Mouse (Mus musculus) fat pad, adult 2 months (tissue): ENCODE measurements around the gene Hoxd9.

Source experiments
- DNase-seq: peaks from one replicate; pipeline ENCODE4 v3.0.0-alpha.2; 2011; ENCODE audit warnings: low read depth, low spot score; ENCODE audit errors: extremely low read depth

Hoxd9 gene

DNA sequence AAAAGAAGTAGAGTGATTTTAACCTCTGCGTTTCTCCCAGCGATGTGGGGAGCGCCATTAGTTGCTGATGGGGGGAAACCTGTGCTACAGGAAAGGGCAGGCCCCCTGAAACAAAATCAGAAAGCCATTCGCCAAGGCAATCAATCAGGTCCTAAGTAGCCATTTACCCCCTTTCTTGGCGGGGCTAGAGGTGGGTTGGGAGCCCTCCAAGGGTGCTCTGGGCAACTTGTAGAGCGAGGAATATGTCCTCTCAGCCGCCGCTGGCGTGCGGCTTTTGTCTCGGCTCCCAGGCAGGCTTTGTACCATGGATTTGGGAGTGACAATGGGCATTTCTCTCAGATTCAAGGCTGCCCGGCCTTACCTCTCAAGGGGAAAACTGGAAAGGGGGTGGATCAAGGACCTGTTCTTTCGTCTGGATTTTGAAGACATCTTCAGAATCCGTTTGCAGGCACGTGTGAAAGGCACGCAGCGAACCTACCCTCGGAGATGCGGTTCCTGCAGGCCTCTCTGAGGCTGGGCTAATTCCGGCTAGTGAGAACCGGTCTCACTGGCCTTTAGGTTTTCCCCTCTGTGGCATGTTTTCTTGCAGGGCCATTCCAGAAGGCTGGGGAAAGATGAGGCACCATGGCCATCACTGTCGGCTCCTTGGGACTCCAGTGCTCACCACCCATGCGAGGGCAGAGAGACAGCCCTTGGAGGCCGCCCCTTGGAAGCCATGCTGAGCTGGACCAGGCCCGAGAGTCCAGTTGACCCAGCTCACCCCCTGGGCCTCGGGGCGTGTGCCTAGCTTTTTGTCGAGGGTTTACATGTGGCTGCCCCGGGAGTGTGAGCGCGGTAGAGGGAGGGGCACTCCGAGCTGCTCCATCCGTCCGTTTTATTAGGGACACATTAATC, 838 bp upstream of the Hoxd9 start:
- no peak for DNase-seq

DNA sequence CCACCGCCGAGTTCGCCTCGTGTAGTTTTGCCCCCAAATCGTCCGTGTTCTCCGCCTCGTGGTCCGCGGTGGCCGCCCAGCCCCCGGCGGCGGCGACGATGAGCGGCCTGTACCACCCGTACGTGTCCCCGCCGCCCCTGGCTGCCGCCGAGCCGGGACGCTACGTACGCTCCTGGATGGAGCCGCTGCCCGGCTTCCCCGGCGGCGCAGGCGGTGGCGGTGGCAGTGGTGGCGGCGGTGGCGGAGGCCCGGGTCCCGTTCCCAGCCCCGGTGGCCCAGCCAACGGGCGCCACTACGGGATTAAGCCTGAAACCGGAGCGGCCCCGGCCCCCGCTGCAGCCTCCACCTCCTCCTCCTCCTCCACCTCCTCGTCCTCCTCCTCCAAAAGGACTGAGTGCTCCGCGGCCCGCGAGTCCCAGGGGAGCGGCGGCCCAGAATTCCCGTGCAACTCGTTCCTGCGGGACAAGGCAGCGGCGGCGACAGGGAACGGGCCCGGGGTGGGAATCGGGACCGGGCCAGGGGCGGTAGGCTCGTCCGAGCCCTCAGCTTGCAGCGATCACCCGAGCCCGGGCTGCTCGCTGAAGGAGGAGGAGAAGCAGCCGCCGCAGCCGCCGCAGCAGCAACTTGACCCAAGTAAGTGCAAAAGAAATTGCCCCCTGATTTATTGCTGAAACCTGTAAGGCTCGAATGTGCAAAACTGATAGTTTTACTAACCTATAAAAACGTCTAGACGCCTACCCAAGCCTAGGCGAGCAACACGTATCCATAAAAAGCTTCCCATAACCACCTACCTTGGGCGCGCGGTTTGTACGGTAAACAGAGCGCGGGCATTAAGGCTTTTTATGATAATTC, 900 bp downstream of the Hoxd9 start:
- DNase-seq: no peak

DNA sequence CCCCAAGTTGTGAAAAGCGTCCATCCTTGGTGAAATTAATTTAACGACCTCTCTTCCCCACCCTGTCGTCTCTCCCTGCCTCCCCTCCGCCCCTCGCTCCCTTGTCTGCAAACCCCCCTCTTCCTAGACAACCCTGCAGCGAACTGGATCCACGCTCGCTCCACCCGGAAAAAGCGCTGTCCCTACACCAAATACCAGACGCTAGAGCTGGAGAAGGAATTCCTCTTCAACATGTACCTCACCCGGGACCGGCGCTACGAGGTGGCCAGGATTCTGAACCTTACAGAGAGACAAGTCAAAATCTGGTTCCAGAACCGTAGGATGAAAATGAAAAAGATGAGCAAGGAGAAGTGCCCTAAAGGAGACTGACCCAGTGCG, 1.5 kb downstream of the Hoxd9 start:
- DNase-seq: no peak

DNA sequence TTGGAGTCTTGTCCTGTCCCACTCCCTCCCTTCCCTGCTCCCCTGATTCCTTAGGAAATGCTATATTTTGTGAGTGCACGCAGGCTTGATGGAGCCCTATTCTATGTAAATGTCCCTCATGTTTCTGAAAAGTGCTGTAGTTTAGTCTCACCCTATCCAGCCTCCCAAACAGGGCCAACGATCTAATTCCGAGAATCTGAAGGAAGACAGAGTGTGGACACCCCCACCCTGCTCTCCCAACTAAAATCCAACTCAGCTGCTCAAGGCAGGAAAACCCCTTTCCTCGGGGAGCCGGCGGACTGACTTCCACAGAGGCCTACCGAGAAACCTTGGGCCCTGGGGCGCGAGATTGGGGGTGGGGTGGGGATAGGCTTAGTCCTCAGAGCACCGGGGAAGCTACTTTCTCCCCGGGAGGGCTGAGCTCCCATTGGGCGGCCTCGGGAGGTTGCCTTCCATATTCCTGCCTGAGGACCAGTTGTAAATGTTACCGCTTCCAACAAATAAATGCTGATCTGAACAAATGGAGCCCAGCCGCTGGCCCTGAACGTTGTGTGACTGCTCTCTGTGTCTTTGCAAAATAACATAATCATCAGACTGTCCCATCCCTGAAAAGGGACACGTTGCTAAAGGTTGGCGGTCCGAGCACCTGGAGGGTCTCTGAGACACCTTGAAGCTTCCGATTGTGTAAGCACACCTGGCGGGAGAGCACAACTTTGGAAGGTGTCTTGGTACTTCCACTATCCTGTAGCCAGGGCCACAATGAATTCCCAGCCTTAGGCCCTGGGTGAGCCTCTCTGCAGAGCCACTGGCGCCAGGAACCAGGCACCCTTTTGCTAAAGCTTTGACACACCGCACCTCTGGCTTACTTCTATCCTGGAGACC, 2.4 kb downstream of the Hoxd9 start:
- DNase-seq: no peak

DNA sequence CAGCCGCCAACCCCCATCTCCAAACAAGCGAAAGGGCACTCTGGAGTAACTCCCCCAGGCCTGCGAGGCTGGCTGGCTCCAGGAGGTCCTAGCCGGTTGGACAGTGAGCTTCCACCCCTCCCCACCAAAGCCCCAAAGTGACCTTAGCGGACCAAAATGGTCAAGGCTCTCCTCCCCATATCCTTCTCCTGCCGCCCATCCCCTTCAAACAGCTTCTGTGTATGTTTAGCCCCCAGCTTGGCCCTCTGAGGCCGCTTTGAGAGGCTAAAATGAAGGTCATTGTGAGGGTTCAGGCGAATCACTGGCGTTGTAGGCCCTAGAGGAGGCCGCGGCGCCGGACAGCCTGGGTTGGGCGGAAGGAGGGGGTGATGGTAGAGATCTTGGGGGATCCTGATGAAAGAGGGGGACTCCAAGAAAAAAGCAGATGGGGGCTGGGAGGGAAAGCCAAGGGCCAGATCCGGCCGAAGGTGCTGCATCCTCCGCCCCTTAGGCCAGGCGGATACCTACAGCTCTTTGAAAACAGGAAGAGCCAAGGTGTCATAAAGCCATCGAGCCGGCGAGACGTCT, 3.1 kb downstream of the Hoxd9 start:
- DNase-seq: no peak

DNA sequence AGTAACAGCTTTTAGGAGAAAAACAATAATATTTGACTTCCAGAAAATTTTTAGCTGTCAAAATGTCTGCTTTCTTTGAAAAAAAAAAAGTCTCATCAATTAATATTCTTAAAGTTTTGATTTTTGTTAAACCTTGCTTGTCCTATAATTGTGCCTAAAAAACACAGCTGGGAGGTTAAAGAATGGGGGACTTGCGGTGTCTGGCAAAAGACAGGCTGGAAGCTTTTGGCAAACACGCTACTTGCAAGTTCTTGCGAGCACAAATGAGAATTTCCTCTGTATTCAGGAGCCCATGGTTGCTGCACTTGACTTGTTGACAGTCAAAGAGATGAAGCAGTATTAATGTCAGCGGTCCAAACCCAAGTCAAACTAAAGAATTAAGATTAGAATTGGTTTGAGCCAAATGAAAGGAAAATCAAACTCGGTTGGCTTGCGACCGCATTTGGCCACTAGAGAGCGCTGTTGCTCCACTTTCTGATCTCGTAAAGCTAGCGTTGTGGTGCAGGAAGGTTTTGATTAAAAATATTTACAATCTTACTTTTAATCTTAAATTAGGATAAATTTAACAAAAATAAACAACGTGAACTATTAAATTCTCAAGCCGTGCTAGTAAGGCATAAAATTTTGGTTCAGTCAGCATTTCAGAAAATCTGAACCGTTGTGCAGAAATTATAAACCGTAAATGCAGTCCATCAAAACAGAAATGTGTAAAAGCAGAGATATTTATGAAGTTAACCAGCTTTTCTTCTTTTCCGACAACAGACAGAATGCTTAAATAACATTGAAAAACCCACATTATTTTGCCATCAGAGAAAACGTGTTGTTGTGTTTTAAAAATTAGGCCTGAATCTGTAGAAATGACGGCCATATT, 4.7 kb downstream of the Hoxd9 start:
- no peak for DNase-seq

DNA sequence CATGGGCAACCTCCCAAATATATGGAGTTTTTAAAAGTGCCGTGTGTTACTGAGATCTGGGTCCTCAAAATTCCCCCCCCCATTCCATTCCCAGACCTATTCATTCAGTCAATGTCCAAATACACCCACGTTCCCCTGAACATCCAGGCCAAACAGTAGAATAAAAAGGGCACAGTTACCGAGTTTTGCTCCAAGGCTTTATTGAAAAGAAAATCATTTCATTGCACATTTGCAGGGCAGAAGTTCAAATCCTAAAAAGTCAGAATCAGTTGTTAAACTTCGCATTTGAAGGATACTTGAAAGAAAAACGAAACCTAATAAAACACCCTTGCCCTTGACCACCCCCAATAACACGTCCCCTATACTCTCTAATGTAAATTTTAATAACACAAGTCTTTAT, 5.3 kb downstream of the Hoxd9 start:
- DNase-seq: no peak

DNA sequence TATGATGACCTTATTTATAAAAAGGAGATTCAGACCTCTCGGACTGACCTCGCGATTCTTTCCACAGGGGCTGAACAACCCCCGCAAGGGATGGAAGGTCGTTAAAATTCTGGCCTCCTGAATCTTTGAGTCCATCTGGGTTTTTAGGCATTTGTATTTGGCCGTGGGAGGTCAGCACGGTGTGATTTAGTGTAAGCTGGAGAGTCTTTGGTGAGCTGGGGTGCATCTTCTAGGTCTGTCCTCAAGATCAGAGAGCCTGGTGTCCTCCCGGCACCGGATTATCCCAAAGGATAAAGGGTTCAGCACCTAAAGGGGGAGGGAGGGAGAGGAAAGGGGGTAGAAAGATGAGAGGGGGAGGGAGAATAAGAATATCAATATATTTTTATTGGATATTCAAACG, 5.8 kb downstream of the Hoxd9 start:
- no peak for DNase-seq

DNA sequence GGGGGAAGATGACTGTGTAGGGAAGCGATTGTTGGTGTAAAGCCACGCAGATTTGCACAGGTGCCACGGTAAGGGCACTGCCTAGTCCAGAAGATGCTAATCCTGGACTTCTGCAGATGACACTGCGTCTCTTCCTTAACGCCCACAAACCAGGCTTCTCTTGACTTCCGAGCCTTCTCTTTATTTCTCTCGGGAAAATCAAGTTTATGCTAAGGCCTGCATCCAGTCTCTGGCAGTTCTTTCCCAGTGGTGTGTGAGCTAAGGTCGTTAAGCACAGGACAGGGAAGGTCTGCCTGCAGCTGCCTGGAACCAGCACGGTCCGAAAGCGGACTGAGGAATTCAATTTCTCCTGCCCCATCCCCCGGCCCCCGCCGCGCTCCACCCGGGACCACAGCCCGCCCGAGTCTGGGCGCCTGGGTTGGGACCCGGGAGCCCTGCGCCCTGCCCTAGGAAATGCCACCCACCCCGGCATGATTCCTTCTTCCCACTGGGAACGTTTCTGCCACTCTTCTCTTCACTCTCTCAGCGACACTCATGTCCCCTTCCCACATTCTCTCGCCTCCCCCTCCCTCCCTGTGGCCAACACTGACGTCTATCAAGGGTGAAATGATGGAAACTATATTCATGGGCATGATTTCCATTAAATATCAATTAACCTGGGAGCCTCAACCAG, 6.3 kb downstream of the Hoxd9 start:
- DNase-seq: no peak

DNA sequence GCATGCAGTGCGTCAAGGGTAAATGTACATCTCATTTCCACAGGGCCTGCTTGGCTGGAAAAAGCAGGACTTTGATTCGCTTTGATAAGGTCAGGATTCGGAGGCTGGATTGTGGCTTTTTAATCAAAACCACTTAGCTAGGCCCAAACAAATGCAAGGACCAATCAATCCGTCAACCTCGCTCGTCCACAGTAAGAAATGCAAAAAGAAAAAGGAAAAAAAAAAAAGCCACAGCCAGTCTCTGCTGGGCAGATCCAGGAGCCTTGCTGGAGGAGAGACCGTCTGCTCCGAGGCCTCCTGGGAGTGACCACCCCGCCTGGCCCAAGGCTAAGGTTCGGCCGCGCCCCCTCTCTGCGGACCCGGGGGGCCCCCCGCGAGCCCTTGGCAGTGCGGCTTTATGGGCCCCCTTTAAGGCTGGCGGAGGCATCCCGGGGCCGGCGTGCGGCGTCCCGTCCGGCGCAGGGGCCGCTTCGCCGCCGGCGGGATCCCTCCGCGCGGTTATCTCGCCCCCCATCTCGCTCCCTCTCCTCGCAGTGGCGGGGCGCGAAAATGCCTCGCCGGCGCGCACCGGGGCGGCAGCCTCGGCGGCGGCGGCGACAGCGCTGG, 7.0 kb downstream of the Hoxd9 start, which contains the start of gene Hoxd8:
TSS of gene Hoxd8 (plus strand) at position 223 of the 606 bp plus-strand sequence.
- DNase-seq: no peak

DNA sequence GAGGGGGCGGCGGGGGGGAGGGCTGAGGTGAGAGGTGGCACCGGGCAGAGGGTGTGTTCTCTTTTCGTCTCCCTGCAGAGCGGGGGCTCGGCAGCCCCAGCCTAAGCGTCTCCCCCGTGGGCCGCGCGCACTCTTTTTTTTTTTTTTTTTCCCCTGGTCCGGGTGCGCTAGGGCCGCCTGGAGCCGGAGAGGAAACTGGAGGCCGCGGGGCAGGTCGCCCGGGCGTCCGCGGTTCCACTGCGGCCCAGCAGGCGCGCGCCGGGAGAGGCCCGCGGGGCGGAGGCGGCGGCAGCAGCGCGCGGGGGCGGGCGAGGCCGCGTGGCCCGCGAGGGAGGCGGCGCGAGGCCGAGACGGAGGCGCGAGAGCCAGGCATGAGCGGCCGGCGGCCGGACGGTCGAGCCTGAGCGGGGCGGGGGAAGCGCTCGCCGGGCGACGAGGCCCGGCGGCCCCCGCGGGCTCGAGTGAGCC, 7.5 kb downstream of the Hoxd9 start:
- DNase-seq: no peak

DNA sequence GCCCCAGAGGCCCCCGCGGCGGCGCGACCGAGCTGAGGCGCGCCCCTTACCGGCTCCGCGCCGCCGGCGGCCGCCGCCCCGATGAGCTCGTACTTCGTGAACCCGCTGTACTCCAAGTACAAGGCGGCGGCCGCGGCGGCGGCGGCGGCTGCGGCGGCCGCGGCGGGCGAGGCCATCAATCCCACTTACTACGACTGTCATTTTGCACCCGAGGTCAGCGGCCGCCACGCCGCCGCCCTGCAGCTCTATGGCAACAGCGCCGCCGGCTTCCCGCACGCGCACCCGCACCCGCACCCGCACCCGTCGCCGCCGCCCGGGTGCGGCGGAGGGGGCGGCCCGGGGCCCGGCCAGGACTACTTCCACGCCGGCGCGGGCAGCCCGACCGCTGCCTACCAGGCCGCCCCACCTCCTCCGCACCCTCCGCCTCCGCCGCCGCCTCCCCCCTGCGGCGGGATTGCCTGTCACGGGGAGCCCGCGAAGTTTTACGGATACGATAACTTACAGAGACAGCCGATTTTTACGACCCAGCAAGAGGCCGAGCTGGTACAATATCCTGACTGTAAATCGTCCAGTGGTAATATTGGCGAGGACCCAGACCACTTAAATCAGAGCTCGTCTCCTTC, 8.1 kb downstream of the Hoxd9 start:
- DNase-seq: no peak

DNA sequence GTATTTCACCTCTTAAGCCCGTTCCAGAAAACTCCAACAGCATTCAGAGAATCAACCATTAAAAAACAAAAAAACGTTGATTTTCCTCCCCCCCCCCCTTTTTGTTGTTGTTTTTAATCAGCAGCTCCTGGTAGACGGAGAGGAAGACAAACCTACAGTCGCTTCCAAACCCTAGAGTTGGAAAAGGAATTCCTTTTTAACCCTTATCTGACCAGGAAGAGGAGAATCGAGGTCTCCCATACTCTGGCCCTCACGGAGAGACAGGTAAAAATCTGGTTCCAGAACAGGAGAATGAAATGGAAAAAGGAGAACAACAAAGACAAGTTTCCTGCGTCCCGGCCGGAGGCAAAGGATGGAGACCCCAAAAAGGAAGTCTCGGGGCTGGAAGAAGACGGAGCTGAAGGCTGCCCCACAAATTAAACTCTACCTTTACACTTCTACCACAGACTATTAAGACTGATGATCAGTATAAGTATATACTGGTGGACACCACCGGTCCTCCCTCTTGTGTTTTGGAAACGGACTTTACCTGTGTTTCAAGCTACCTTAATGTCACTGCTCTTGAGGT, 8.9 kb downstream of the Hoxd9 start:
- no peak for DNase-seq

DNA sequence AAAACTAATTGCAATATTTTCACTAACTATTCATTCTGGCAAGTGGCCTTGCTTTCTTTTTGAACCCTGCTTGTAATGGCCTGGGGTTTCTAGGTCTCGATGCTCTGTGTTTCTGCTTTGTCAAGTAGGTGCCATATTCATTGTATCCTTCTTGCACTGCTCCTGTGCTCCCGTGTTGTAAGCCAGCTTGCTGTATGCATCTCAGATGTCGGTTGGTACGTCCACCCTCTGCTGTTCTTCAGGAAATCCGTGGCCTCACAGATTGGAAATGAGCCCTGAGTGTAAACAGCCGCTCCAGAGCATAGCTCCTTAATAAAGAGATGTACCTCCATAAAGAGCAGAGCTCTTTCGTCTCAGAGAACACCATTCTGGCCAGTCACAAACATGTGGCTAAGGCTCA, 10.1 kb downstream of the Hoxd9 start:
- no peak for DNase-seq

DNA sequence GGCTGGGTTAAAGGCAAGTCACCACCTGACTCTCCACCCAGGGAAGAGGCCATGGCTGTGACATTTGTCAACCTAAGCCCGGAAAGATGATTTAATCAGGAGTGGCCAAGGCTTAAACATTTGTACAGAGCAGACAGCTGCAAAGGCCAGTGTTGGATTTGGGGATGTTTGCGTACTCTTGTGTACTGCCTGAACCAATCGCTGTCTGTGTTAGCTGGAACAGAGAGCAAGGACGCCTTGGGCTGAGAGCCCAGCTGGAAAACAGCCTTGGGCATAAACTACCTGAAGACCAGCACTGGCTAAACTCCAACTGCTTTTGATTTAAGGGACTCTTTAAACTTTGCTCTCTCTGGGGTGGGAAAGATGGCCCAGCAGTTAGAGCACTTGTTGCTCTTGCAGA, 11.1 kb downstream of the Hoxd9 start:
- no peak for DNase-seq

DNA sequence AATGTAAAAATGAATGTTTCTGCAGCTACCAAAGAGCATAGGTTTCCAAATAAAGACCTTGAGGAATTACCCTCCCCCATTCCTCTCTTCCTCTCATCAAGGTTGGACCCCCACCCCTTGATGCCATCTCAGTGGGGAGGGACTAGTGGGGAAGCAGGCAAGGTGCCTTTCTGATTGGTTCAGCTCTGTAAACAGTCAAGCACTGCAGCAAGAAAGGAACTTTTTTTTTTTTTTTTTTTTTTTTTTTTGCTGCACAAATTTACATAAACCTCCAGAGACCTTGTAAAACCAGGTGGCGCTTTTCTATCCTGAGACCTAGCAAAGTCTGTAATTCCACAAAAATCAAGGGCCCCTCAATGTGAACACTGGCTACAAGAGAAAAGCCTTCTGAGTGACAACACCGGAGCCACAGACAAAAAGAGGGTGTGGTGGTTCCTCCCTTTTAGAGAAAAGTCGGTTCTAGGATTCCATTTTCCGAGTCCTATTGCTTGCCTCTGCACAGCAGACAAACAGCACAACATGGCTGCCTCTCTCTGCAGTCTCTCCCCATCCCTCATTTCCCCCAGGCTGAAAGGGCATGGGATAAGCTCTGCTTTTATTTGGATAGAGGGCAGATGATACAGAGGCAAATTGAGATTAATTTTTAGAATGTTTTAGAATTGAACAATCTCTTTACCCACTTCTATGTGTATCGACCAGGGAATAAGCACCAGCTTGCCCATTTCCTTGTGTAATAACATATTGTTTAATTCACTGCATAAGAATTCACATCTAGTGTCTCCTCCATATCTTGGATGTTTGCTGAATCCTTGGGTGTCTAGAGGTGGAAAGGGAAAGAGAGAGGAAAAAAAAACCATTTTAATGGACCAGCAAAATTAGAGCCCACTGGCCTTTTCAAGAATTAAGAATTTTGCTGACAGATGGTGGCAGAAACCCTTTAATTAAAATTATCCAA, 12.2 kb downstream of the Hoxd9 start:
- no peak for DNase-seq
